Mouse (Mus musculus): ENCODE results near the gene Pkd2. TPM values are rescaled to one million over a fixed set of nuclear protein-coding genes. Genes with fewer than 3 reads are reported as not detected.
A peak's percentile ranks its signal among the peaks of the same experiment; 100 is the strongest.

Gene Pkd2
- polyA plus RNA-seq, 1 experiment: not detected

GRCm38 (mm10) chr5:104459706-104460455 lies 631 bp downstream of the Pkd2 start:
- under 1% methylated on average over 81 of the region's 82 CpGs for WGBS
- H3K27ac ChIP-seq (ENCODE audit: insufficient read depth, low read depth, low read length): peak overlapping the region; percentile 91
- TF ChIP-seq CTCF (IDR thresholded peaks at IDR 0.05; ENCODE audit: insufficient read depth, low read depth, low read length) (no peak), POLR2A (IDR thresholded peaks at IDR 0.05; ENCODE audit: insufficient read depth, low read depth, low read length) (no peak)
- H3K4me1 ChIP-seq (ENCODE audit: control insufficient read depth, insufficient read depth, low read length): peaks cover 5% of the 10 kb centered on the region
- peak overlapping the region; percentile 83 for H3K4me3 ChIP-seq (ENCODE audit: insufficient read depth, low read depth, low read length)

- peak overlapping the region; percentile 83 for H3K4me3 ChIP-seq (ENCODE audit: insufficient read depth, low read depth, low read length)
- H3K27ac ChIP-seq (ENCODE audit: insufficient read depth, low read depth, low read length): peak overlapping the region; percentile 91
- WGBS: 4% methylated on average over 3 of the region's 3 CpGs
- TF ChIP-seq CTCF (IDR thresholded peaks at IDR 0.05; ENCODE audit: insufficient read depth, low read depth, low read length) (no peak), POLR2A (IDR thresholded peaks at IDR 0.05; ENCODE audit: insufficient read depth, low read depth, low read length) (no peak)
- peaks cover 5% of the 10 kb centered on the region for H3K4me1 ChIP-seq (ENCODE audit: control insufficient read depth, insufficient read depth, low read length)
Observed at GRCm38 (mm10) chr5:104460456-104460838, 1.2 kb downstream of the Pkd2 start.

GRCm38 (mm10) chr5:104460856-104461255 lies 1.6 kb downstream of the Pkd2 start:
- no peak overlapping the region for H3K27ac ChIP-seq (ENCODE audit: insufficient read depth, low read depth, low read length)
- WGBS: 5% methylated on average over 7 of the region's 7 CpGs

GRCm38 (mm10) chr5:104465279-104465678 lies 6.0 kb downstream of the Pkd2 start:
- Histone ChIP-seq H3K27ac (ENCODE audit: insufficient read depth, low read depth, low read length) (no peak overlapping the region), H3K4me3 (ENCODE audit: insufficient read depth, low read depth, low read length) (no peak overlapping the region), H3K4me1 (ENCODE audit: control insufficient read depth, insufficient read depth, low read length) (no peaks in the 10 kb centered on the region; the same call in 1 of the 2 replicates)
- 84% methylated on average over 8 of the region's 8 CpGs for WGBS
- TF ChIP-seq CTCF (IDR thresholded peaks at IDR 0.05; ENCODE audit: insufficient read depth, low read depth, low read length): no peak
- no peak for TF ChIP-seq POLR2A (IDR thresholded peaks at IDR 0.05; ENCODE audit: insufficient read depth, low read depth, low read length)

More at GRCm38 (mm10) chr5:104460856-104461255, 1.6 kb downstream of the Pkd2 start:
- peaks cover 5% of the 10 kb centered on the region for H3K4me1 ChIP-seq (ENCODE audit: control insufficient read depth, insufficient read depth, low read length)
- no peak for TF ChIP-seq CTCF (IDR thresholded peaks at IDR 0.05; ENCODE audit: insufficient read depth, low read depth, low read length)
- TF ChIP-seq POLR2A (IDR thresholded peaks at IDR 0.05; ENCODE audit: insufficient read depth, low read depth, low read length): no peak
- H3K4me3 ChIP-seq (ENCODE audit: insufficient read depth, low read depth, low read length): peak overlapping the region; percentile 3; the same call in 1 of the 2 replicates

GRCm38 (mm10) chr5:104465731-104466130 lies 6.5 kb downstream of the Pkd2 start:
- H3K27ac ChIP-seq (ENCODE audit: insufficient read depth, low read depth, low read length): no peak overlapping the region
- TF ChIP-seq POLR2A (IDR thresholded peaks at IDR 0.05; ENCODE audit: insufficient read depth, low read depth, low read length) (no peak), CTCF (IDR thresholded peaks at IDR 0.05; ENCODE audit: insufficient read depth, low read depth, low read length) (no peak)
- WGBS: 61% methylated on average over 12 of the region's 12 CpGs
- no peaks in the 10 kb centered on the region; the same call in 1 of the 2 replicates for H3K4me1 ChIP-seq (ENCODE audit: control insufficient read depth, insufficient read depth, low read length)
- H3K4me3 ChIP-seq (ENCODE audit: insufficient read depth, low read depth, low read length): no peak overlapping the region

- Histone ChIP-seq H3K27ac (ENCODE audit: insufficient read depth, low read depth, low read length) (no peak overlapping the region), H3K4me1 (ENCODE audit: control insufficient read depth, insufficient read depth, low read length) (no peaks in the 10 kb centered on the region; the same call in 1 of the 2 replicates), H3K4me3 (ENCODE audit: insufficient read depth, low read depth, low read length) (no peak overlapping the region)
- 96% methylated on average over 16 of the region's 16 CpGs for WGBS
- TF ChIP-seq POLR2A (IDR thresholded peaks at IDR 0.05; ENCODE audit: insufficient read depth, low read depth, low read length) (no peak), CTCF (IDR thresholded peaks at IDR 0.05; ENCODE audit: insufficient read depth, low read depth, low read length) (no peak)
Observed at GRCm38 (mm10) chr5:104466816-104467215, 7.6 kb downstream of the Pkd2 start.

- 93% methylated on average over 5 of the region's 5 CpGs for WGBS
- no peak overlapping the region for H3K4me3 ChIP-seq (ENCODE audit: insufficient read depth, low read depth, low read length)
- H3K4me1 ChIP-seq (ENCODE audit: control insufficient read depth, insufficient read depth, low read length): no peaks in the 10 kb centered on the region; the same call in 1 of the 2 replicates
- H3K27ac ChIP-seq (ENCODE audit: insufficient read depth, low read depth, low read length): no peak overlapping the region
- TF ChIP-seq POLR2A (IDR thresholded peaks at IDR 0.05; ENCODE audit: insufficient read depth, low read depth, low read length): no peak
- no peak for TF ChIP-seq CTCF (IDR thresholded peaks at IDR 0.05; ENCODE audit: insufficient read depth, low read depth, low read length)
Observed at GRCm38 (mm10) chr5:104468586-104468985, 9.3 kb downstream of the Pkd2 start.

- H3K4me3 ChIP-seq (ENCODE audit: insufficient read depth, low read depth, low read length): no peak overlapping the region
- H3K4me1 ChIP-seq (ENCODE audit: control insufficient read depth, insufficient read depth, low read length): no peaks in the 10 kb centered on the region
- WGBS: 57% methylated on average over 5 of the region's 5 CpGs
- no peak overlapping the region for H3K27ac ChIP-seq (ENCODE audit: insufficient read depth, low read depth, low read length)
- TF ChIP-seq POLR2A (IDR thresholded peaks at IDR 0.05; ENCODE audit: insufficient read depth, low read depth, low read length): no peak
- no peak for TF ChIP-seq CTCF (IDR thresholded peaks at IDR 0.05; ENCODE audit: insufficient read depth, low read depth, low read length)
Observed at GRCm38 (mm10) chr5:104470981-104471391, 11.7 kb downstream of the Pkd2 start.

GRCm38 (mm10) chr5:104472371-104472770 lies 13.1 kb downstream of the Pkd2 start:
- WGBS: 86% methylated on average over 8 of the region's 8 CpGs
- Histone ChIP-seq H3K4me1 (ENCODE audit: control insufficient read depth, insufficient read depth, low read length) (no peaks in the 10 kb centered on the region), H3K4me3 (ENCODE audit: insufficient read depth, low read depth, low read length) (no peak overlapping the region), H3K27ac (ENCODE audit: insufficient read depth, low read depth, low read length) (no peak overlapping the region)
- TF ChIP-seq POLR2A (IDR thresholded peaks at IDR 0.05; ENCODE audit: insufficient read depth, low read depth, low read length) (no peak), CTCF (IDR thresholded peaks at IDR 0.05; ENCODE audit: insufficient read depth, low read depth, low read length) (no peak)

All from olfactory bulb, adult 2 months (tissue).